Mouse (Mus musculus) hindlimb bud, embryonic 11.5 days (tissue): ENCODE data around the gene Klra9.
"Not testable (repeated sequence)": the region's sequence is repeated elsewhere in the genome, so short reads cannot be mapped to it uniquely, and the experiment has no call there.

ENCODE experiments used
- DNase-seq: peaks from one replicate; pipeline ENCODE4 v3.0.0-alpha.2; 2012; ENCODE audit warnings: low read depth, low spot score; ENCODE audit errors: extremely low spot score

The Klra9 gene

GRCm38 (mm10) chr6:130193012-130193411 lies at the start of gene Klra9:
TSS of gene Klra9 (minus strand) at chr6:130193112.
- not testable (repeated sequence) for DNase-seq

GRCm38 (mm10) chr6:130237536-130237935 lies 44.6 kb upstream of the Klra9 start:
- DNase-seq, result no peak

DNA sequence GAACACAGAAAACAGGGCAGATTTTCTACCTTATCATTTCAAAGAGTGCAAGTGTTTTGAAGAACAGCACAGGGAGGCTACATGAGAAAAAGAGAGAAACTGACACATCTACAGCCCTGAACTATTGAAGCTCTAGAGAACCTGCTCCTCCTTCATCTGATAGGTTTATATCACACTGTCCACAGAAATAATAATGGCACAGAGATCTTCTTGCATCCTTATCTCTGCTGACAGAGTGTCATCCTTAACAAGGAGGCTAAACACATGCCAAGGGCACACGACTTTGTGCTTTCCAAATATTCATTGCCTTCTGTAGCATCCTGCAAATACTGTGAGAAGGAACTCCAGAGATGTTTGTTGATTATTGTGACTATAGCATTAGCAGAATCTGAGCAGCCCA lies 43.7 kb upstream of the Klra9 start:
- DNase-seq, result no peak

DNA sequence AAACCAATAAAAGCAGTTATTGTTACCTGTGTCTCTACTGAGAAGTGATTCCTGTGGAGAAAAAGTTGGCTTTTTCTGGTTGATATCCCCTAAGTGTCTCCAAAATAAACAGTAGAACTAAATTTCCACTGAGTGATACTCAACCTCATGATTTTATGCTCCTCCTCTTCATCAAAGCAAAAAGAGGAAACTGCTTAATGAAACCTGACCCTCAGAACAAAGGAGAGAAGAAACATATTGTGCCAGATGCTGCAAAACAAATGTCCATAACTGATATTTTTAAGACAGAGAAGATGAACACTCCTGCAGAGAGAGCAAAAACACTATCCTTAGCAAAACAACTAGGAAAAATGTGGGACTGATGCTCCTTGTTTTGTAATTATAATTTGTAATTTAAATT lies 40.3 kb upstream of the Klra9 start, which contains the start of gene Klra7:
Gene Klra7 (minus strand): TSS at position 101 of the 400 bp plus-strand sequence.
- no peak for DNase-seq

GRCm38 (mm10) chr6:130197453-130197852 lies 4.5 kb upstream of the Klra9 start:
- DNase-seq, result not testable (repeated sequence)

DNA sequence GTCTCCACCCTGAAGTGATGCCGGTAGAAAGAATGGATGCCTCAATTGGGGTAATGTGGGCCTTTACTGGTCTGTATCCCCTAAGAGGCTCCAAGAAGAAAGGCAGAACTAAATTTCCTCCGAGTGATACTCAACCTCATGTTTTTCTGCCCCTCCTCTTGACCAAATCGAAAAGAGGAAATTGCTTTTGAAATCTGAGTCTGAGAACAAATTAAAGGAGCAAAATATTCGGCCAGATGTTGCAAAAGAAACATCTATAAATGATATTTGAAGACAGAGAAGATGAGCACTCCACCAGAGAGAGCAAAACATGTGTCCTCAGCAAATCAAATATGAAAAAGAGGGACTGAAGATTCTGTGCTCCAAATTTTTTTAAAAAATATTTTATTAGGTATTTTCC lies 63.1 kb downstream of the Klra9 start, which contains the start of gene Klra8:
Gene Klra8 (minus strand): TSS at position 101 of the 400 bp plus-strand sequence.
- DNase-seq, result not testable (repeated sequence)
